Mouse (Mus musculus) intestine, postnatal 0 days (tissue): Measurements from ENCODE around the gene Prkar1b. TPM values are rescaled to one million over a fixed set of nuclear protein-coding genes. Genes with fewer than 3 reads are reported as not detected.

Experiments used
- ATAC-seq: fragments of 200-750 bp; cut with Nextera tagmentation; 2 replicates; pipeline ENCODE4 v1.8.0; 2017; ENCODE audit warnings: mild to moderate bottlenecking, moderate TSS enrichment, moderate library complexity
- H3K27ac ChIP-seq: fragments of 300-500 bp; sonication (generic); 2 replicates; pipeline ENCODE4 v1.5.1; 2014; ENCODE audit warnings: mild to moderate bottlenecking, low read depth, low read length, moderate library complexity
- H3K27me3 ChIP-seq: fragments of 300-500 bp; sonication (generic); replicated peaks from 2 replicates; pipeline ENCODE4 v1.6.1; 2014; ENCODE audit warnings: low read length, mixed read lengths; ENCODE audit not compliant: control insufficient read depth, insufficient read depth
- H3K36me3 ChIP-seq: fragments of 300-500 bp; sonication (generic); 2 replicates; pipeline ENCODE4 v1.6.1; 2014; ENCODE audit warnings: mild to moderate bottlenecking, moderate library complexity; ENCODE audit not compliant: control insufficient read depth, insufficient read depth
- H3K4me1 ChIP-seq: fragments of 300-500 bp; sonication (generic); replicated peaks from 2 replicates; pipeline ENCODE4 v1.6.1; 2014; ENCODE audit warnings: antibody characterized with exemption, low read length, mixed read lengths; ENCODE audit not compliant: control insufficient read depth, insufficient read depth
- H3K4me2 ChIP-seq: fragments of 300-500 bp; sonication (generic); replicated peaks from 2 replicates; pipeline ENCODE4 v1.6.1; 2014; ENCODE audit warnings: low read depth, mild to moderate bottlenecking, moderate library complexity
- H3K4me3 ChIP-seq: fragments of 300-500 bp; sonication (generic); 2 replicates; pipeline ENCODE4 v1.5.1; 2014; ENCODE audit warnings: low read depth, low read length
- H3K9ac ChIP-seq: fragments of 300-500 bp; sonication (generic); 2 replicates; pipeline ENCODE4 v1.6.1; 2014; ENCODE audit warnings: mild to moderate bottlenecking, low read depth, low read length
- H3K9me3 ChIP-seq: fragments of 300-500 bp; sonication (generic); 2 replicates; pipeline ENCODE4 v1.6.1; 2016; ENCODE audit warnings: mixed run types; ENCODE audit not compliant: control insufficient read depth
- CTCF ChIP-seq: sonication (generic); IDR thresholded peaks from 2 replicates; pipeline ENCODE4 v1.5.1; 2016; ENCODE audit warnings: low read depth, mild to moderate bottlenecking, control low read depth, antibody characterized with exemption, moderate library complexity
- WGBS: fragments of 180-500 bp; shearing (Covaris S2); extraction: QIAGEN DNeasy Blood & Tissue Kit; methylation state at CpG from one replicate; pipeline ENCODE4 v1.1.7; 2014; 5-methylcytosine and 5-hydroxymethylcytosine counted together
- polyA plus RNA-seq: library from polyadenylated mRNA; unstranded; fragments of >200 nt; fragmentation: Nextera tagmentation; extraction: Ambion mirVana; gene quantifications from 2 replicates; pipeline ENCODE4 v1.2.1, GENCODE M21; 2015

The Prkar1b gene
- polyA plus RNA-seq, 1 experiment from 2014 or later, result 10.0 TPM

GRCm38 (mm10) chr5:138987994-138988393, 161.8 kb downstream of the Prkar1b start:
- Histone ChIP-seq H3K4me2 (no peak overlapping the region), H3K4me3 (no peak overlapping the region), H3K4me1 (0 out of 2 replicates have a peak, but pooled peaks cover 3% of the 10 kb centered on the region), H3K36me3 (peaks cover 63% of the 10 kb centered on the region), H3K27ac (no peak overlapping the region), H3K9me3 (no peaks in the 10 kb centered on the region), H3K9ac (no peak overlapping the region), H3K27me3 (no peaks in the 10 kb centered on the region)
- 78% methylated on average over 10 of the region's 10 CpGs for WGBS
- no peak for ATAC-seq
- no peak for TF ChIP-seq CTCF

- Histone ChIP-seq H3K4me1 (0 out of 2 replicates have a peak, but pooled peaks cover 5% of the 10 kb centered on the region), H3K9ac (no peak overlapping the region), H3K27ac (no peak overlapping the region), H3K4me3 (no peak overlapping the region), H3K9me3 (no peaks in the 10 kb centered on the region), H3K4me2 (no peak overlapping the region), H3K36me3 (peaks cover 70% of the 10 kb centered on the region), H3K27me3 (no peaks in the 10 kb centered on the region)
- ATAC-seq, result no peak
- TF ChIP-seq CTCF, result no peak
- WGBS, result 64% methylated on average over 9 of the region's 9 CpGs
Observed at GRCm38 (mm10) chr5:138981921-138982320, 167.9 kb downstream of the Prkar1b start.

GRCm38 (mm10) chr5:138980608-138981007, 169.2 kb downstream of the Prkar1b start:
- TF ChIP-seq CTCF, result no peak
- 0 out of 2 replicates have a peak, but pooled peaks cover 5% of the 10 kb centered on the region for H3K4me1 ChIP-seq
- H3K27ac ChIP-seq, result peak overlapping the region; percentile 35; the same call in 1 of the 2 replicates
- H3K9me3 ChIP-seq, result no peaks in the 10 kb centered on the region
- peak; percentile 79 for ATAC-seq
- WGBS, result 40% methylated on average over 9 of the region's 9 CpGs
- peak overlapping the region; percentile 40; the same call in 1 of the 2 replicates for H3K4me2 ChIP-seq
- no peak overlapping the region for H3K4me3 ChIP-seq
- H3K36me3 ChIP-seq, result peaks cover 68% of the 10 kb centered on the region
- H3K9ac ChIP-seq, result no peak overlapping the region
- H3K27me3 ChIP-seq, result no peaks in the 10 kb centered on the region

GRCm38 (mm10) chr5:138979840-138980239, 170.0 kb downstream of the Prkar1b start:
- no peak for ATAC-seq
- 60% methylated on average over 8 of the region's 8 CpGs for WGBS
- Histone ChIP-seq H3K27me3 (no peaks in the 10 kb centered on the region), H3K4me3 (no peak overlapping the region), H3K27ac (no peak overlapping the region), H3K4me1 (0 out of 2 replicates have a peak, but pooled peaks cover 5% of the 10 kb centered on the region), H3K9me3 (no peaks in the 10 kb centered on the region), H3K9ac (no peak overlapping the region), H3K4me2 (no peak overlapping the region; the same call in 1 of the 2 replicates), H3K36me3 (peaks cover 64% of the 10 kb centered on the region)
- TF ChIP-seq CTCF, result no peak

GRCm38 (mm10) chr5:138977759-138978158, 172.0 kb downstream of the Prkar1b start:
- Histone ChIP-seq H3K36me3 (peaks cover 44% of the 10 kb centered on the region), H3K27ac (no peak overlapping the region), H3K4me2 (no peak overlapping the region), H3K9ac (no peak overlapping the region), H3K27me3 (no peaks in the 10 kb centered on the region), H3K4me1 (0 out of 2 replicates have a peak, but pooled peaks cover 5% of the 10 kb centered on the region), H3K4me3 (no peak overlapping the region), H3K9me3 (no peaks in the 10 kb centered on the region)
- ATAC-seq, result no peak
- WGBS, result 47% methylated on average over 3 of the region's 3 CpGs
- no peak for TF ChIP-seq CTCF

GRCm38 (mm10) chr5:138974911-138975485, 174.8 kb downstream of the Prkar1b start:
- no peaks in the 10 kb centered on the region for H3K27me3 ChIP-seq
- H3K27ac ChIP-seq, result no peak overlapping the region
- no peak for ATAC-seq
- H3K36me3 ChIP-seq, result peaks cover 33% of the 10 kb centered on the region
- WGBS, result 89% methylated on average over 8 of the region's 8 CpGs
- H3K9ac ChIP-seq, result no peak overlapping the region
- 0 out of 2 replicates have a peak, but pooled peaks cover 5% of the 10 kb centered on the region for H3K4me1 ChIP-seq
- H3K9me3 ChIP-seq, result no peaks in the 10 kb centered on the region
- no peak overlapping the region for H3K4me3 ChIP-seq
- TF ChIP-seq CTCF, result no peak
- H3K4me2 ChIP-seq, result no peak overlapping the region
